Mouse (Mus musculus) testis, adult 2 months (tissue): Measurements from ENCODE around the gene Ssbp3.

Experiments
- CTCF ChIP-seq: fragments of 200-500 bp; IDR thresholded peaks from 2 replicates; pipeline ENCODE4 v1.5.1; 2012; ENCODE audit warnings: low read depth, mild to moderate bottlenecking, inconsistent platforms, low read length, moderate library complexity; ENCODE audit not compliant: control insufficient read depth, insufficient read depth, insufficient replicate concordance
- POLR2A ChIP-seq: fragments of 200-500 bp; IDR thresholded peaks from 2 replicates; pipeline ENCODE4 v1.6.1; 2012; ENCODE audit warnings: low read depth, mild to moderate bottlenecking, inconsistent platforms, low read length, moderate library complexity; ENCODE audit not compliant: control insufficient read depth

GRCm38 (mm10) chr4:107018521-107018920 lies 108.0 kb downstream of the Ssbp3 start:
- TF ChIP-seq POLR2A = no peak
- TF ChIP-seq CTCF = no peak
